Mouse (Mus musculus) granulocyte monocyte progenitor cell, adult 5-6 weeks (primary cell): ENCODE data around the gene Ppih. TPM values are rescaled to one million over a fixed set of nuclear protein-coding genes. Genes with fewer than 3 reads are reported as not detected.
A peak's percentile ranks its signal among the peaks of the same experiment; 100 is the strongest.
"Not testable (repeated sequence)": the region's sequence is repeated elsewhere in the genome, so short reads cannot be mapped to it uniquely, and the experiment has no call there.

Source experiments
- ATAC-seq: replicated peaks from 2 replicates; pipeline ENCODE4 v1.8.0; 2016; ENCODE audit warnings: mild to moderate bottlenecking, moderate TSS enrichment, inconsistent platforms; ENCODE audit not compliant: poor library complexity, severe bottlenecking
- total RNA-seq, 2 experiments: library from RNA; stranded (forward) in 1 of 2; stranded (reverse) in 1 of 2; fragments of 200-712, 200-1000 nt in 1 of 2; fragments of >200 nt in 1 of 2; fragmentation: Nextera tagmentation in 1 of 2; gene quantifications; 2 replicates each; pipeline ENCODE4 v1.2.3; 2014 to 2017

Gene Ppih
- total RNA-seq, 2 experiments from 2014 or later: 136 to 163 TPM

GRCm38 (mm10) chr4:119292771-119293573, 27.4 kb downstream of the Ppih start:
- ATAC-seq: peak; percentile 33; the same call in 1 of the 2 replicates

- ATAC-seq: no peak
Measured at GRCm38 (mm10) chr4:119291921-119292320, 28.4 kb downstream of the Ppih start.

- ATAC-seq: no peak
Measured at GRCm38 (mm10) chr4:119285336-119285735, 35.0 kb downstream of the Ppih start.

DNA sequence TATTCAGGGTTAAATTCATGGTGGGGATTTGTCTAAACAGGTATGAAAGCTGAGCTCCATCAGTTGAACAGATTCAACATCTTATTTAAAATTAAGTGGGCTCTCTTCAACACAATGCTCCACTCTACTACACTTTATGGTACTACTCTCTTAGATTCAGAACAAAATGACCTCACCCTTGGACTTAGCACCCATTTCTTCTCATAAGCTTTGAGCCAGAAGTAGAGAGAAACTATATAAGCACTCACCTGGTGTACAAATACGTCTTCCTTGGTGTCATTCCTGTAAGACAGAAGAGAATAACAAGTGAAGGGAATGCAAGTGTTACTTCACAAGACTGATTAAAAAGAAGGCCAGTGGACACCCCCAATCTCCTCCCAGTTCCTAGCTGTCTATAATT, 35.5 kb downstream of the Ppih start:
- ATAC-seq: no peak

GRCm38 (mm10) chr4:119278784-119279183, 41.6 kb downstream of the Ppih start:
- ATAC-seq: not testable (repeated sequence)

GRCm38 (mm10) chr4:119275726-119276125, 44.6 kb downstream of the Ppih start:
- no peak for ATAC-seq

DNA sequence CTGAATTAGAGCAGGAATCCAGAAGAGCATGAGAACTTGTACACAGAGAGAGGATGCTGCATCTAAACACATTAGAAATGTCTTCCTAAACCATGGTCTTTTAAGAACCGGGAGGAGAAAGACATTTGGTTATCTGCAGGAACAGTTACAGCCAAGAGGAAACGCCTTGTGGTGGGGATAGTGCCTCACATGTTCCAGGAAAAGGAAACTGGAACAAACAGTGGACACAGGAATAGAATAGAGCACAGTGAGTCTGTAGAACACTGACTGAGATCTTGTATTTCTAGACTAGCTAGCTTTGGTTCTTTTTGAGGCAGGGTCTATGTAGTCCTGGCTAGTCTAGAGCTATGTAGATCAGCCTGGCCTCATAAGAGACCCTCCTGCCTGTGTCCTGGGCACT, 45.1 kb downstream of the Ppih start:
- no peak for ATAC-seq

GRCm38 (mm10) chr4:119274627-119275026, 45.7 kb downstream of the Ppih start:
- no peak for ATAC-seq

- ATAC-seq: no peak
Measured at GRCm38 (mm10) chr4:119266606-119267005, 53.7 kb downstream of the Ppih start.

DNA sequence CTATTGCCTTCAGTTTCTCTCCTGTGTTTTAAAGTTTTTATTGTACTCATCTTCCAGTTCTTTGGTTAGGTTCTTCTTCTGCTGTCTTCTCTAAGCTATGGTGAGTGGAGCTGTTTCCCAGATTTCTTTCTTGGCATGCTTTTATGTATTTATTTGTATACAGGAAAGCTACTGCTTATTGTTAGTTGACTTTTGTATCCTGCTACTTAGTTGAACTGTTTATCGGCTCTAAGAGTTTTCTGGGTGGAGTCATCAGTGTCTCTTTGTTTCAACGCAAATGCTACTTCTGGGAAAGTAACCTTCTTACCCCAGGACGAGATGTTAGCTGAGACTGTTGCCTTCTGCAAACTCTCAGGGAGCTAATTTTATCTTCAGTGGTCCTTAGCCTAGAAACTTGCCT, 56.9 kb downstream of the Ppih start:
- no peak for ATAC-seq

DNA sequence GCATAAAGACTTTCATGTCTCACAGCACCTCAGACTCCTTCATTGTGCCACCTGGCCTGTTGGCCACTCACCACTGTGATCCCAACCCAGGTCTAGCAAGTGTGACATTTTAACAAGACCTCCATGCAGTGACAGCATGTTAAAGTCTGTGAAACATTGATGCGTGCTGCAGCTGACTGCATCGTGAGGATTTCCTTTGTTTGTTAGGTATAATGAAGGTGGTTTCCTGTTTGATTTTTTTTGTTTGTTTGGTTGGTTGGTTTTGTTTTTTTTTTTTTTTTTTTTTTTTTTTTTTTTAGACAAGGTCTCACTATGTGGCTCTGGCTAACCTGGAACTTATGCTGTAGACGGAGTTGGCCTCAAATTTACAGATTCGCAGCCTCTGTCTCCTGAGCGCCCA, 57.9 kb downstream of the Ppih start:
- no peak for ATAC-seq

DNA sequence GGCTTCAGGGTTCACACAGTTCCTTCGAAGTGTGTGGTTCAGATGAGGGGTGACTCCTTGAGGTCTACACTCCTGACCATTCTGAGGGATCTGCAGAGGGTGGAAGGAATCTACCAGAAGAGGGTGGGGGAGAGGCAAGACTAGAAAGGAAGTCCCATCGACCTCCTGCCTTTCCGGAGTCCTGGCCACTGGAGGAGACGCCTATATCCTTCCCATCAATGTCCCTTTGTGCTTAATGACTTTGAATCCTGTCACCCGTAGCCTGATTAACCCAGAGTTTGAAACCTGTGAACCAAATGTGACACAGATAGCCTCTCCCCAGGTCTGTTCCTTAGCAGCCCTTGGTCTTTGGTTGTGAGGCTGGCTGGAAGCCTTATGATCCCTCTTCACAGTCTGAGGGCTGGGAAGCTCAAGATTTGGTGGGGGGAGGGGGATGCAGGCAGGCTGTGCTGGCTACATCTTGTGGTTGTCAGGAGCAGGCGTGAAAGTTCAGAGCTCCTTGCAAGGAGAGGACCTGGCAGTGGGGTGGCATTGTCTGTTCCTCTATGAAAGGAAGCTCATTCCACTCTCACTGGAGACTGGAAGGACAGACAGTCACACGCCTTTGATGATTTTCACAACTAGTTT, 59.1 kb downstream of the Ppih start:
- ATAC-seq: no peak

GRCm38 (mm10) chr4:119259344-119260254, 60.7 kb downstream of the Ppih start:
- no peak for ATAC-seq

DNA sequence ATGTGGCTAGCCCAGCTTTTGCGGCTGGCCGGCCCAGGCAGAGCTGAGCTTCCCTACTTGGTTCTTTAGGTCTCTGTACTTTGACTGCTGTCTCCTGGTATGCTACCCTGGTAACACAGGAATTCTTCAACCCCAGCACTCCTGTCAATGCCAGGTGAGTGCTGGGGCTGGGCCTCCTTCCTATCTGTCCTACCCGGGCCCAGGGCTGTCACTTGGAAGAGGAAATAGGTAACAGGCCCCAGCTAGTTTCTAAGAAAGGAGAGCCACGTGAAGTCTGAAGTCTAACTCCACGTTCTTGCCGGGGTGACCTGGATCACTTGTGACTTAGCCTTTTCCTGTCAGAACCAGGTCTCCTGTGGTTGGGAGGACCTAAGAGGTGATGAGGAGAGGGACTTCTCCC, 63.3 kb downstream of the Ppih start:
- ATAC-seq: no peak

- no peak for ATAC-seq
Measured at GRCm38 (mm10) chr4:119255351-119255750, 65.0 kb downstream of the Ppih start, which contains the start of gene Cldn19. Cldn19 (plus strand) TSS chr4:119255414.

DNA sequence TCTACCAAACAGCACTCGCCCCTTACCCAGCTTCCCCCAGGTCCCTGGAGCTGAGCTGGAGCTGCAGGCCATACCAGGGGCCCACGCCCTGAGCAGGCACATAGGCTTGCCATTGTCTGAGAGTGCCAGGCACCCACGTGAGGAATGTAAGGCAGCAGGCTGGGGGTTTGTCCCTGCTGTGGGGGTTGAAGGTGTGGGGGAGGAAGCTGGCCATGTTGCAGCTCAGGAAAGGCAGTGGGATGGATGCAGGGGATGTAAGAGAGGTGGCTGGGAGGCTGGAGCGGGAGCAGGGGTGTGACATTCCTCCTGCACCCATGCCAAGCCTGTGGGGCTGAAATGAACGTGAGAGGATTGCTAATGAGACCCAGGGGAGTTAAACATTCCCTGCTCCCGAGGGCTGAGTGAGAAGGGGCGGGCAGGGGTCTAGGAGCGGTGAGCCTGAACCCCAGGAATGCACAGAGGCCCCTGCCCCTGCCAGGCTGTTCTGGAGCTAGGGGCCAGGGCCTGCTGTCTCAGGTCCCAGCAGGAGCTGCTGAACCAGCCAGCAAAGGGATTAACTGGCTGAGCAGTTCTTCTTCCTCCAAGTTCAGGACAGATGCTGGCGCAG, 66.2 kb downstream of the Ppih start:
- no peak for ATAC-seq

DNA sequence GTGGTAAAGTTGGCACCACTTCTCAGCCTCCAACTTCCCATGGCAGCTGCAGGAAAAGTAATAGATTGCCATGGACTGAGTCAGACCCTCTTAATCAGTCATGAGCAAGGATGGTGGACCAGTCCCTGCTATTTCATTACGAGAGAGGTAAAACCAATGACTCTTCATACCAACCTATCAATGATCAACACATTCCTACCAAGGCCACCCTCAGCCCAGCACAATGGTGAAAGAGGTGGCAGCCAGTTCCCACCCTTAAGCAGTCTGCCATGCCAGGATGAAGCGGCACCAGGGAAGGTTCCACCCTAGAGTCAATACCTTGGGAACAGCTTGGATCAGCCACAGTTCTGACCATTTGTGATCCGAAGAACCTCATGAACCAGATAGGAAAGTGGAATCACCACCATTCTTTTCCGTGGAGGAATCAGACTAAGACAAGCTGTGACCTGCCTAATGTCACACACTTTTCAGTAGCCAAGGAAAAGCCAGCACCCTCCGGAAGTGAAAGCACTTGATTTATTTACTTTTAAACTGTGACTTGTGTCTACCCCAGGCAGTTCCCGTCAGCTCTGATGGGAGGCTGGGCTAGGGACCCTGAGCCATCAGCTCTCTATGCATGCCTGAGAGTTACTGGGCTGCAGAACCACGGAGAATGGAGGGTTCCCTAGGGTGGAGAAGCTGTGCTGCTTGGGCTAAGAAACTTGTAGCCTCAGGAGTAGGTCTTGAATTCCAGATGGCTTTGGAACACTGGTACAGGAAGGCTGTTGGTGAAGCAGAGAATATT, 68.1 kb downstream of the Ppih start:
- ATAC-seq: no peak
